Mouse (Mus musculus): Measurements from ENCODE around the gene Ush2a.

The Ush2a gene

DNA sequence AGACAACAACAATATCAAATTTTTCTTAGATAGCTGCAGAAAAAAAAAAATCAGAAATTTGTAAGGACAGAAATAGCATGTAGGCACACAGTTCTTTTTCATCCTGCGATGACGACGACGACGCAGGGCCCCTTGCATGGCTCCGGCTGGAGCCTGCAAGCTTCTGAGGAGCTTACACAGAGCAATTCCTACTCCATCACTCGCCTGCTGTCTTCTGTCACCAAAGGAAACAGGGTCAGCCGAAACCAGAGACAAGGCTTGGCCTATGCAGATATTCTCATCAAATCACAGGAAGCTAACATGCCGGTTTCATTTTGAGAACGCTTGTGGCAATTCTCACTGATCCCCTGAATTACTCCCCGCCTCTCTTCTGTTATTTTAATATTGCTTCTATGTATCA lies 604.7 kb downstream of the Ush2a start:
- ATAC-seq (ENCODE audit: low TSS enrichment) = no peak

DNA sequence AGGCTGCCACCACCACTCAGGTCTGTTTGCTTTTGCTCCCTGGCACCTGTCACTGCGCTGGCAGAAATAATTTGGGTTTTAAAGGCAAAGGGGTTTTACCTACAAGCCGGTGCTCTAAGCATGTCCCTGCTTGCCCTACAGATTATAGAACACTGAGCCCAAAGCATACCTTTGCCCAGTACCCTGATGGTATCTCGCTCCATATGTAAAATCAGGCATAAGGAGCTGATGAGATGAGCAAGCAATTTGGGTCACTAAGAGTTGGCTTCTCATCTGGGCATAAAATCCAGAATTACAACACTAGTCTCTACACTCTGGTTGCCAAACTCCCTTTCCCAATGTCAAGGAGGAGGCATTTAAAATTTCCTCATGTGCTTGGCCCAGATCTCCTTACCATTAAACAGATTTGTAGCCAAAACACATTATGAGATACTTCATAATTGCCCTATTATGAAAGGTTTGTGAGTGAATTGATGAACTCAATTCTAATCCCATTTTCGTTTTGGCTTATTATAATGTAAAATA lies 616.8 kb downstream of the Ush2a start:
- no peak for ATAC-seq (ENCODE audit: low TSS enrichment)

DNA sequence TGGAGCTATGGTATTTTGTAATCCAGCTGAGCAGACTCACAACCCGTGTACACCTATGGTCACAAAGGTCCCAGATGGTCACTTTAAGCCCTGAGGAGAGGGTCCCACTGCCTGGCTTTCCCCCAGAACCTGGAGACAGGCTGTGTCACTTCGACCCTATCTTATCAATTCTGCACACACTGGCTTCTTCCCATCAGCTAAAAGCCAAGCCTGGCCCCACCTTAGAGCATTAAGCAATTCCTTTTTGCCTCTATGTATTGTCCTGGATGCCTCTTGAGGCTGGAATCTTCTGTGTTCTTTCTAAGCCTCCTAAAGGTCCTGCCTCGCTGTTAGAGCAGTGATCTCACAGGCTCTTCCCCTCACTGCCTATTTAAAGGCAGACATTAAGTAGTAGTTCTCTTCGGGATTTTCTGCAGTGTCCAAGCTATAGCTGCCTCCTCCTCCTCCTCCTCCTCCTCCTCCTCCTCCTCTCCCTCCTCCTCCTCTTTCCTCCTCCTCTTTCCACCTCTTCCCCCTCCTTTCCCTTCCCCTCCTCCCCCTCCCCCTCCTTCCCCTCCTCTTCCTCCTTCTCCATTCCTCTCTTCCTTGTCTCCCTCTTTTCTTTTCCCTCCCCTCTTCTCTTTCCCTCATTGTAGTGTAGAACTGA lies 635.2 kb downstream of the Ush2a start:
- ATAC-seq (ENCODE audit: low TSS enrichment) = no peak

GRCm38 (mm10) chr1:188904091-188904490 lies 642.3 kb downstream of the Ush2a start:
- peak; percentile 84 for ATAC-seq (ENCODE audit: low TSS enrichment)

DNA sequence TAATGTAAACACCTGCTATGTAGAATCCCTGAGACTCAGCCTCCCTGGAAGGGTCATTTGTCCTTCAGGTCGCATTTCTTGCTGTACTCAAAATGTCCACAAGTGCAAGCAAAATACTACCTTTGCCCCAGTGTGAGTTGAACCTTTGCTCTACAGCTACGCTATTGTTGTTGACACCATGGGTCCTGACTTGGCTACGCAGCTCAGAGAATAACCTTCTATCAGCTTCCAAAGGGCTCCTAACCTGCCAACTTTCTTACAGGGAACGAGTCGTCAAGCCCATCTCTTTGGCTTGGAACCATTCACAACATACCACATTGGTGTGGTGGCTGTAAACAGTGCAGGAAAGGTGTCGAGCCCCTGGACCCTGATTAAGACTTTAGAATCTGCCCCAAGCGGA lies 644.4 kb downstream of the Ush2a start:
- no peak for ATAC-seq (ENCODE audit: low TSS enrichment)

DNA sequence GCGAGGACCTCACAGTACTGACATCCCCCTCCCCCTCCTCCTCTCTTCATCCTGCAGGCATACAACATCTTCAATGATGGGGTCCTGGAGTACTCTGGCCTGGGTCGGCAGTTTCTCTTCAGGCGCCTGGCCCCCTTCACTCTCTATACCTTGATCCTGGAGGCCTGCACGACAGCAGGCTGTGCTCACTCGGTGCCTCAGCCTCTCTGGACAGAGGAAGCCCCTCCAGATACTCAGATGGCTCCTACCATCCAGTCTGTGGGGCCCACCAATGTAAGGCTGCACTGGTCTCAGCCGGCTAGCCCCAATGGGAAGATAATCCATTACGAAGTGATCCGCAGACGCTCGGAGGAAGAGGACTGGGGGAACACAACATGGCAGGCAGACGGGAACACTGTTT lies 648.8 kb downstream of the Ush2a start:
- no peak for ATAC-seq (ENCODE audit: low TSS enrichment)

DNA sequence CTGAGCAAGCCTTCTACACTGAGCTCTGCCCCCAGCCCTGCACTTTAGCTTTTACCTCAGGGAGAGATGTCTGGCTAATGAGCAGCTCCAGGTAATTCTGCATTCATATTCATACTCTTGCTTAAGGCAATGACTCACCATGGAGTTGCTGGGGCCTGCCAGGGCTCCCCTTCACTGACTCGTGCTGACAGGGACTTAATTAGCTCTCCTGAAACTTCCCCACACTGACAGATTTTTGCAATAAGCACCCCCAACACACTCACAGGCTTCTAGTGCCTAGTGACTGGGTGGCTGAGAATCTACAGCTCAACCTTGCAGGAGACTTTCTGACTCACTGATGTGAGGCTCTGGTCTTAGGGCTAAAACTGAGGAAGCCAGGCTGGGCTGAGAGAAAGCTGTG lies 658.1 kb downstream of the Ush2a start:
- ATAC-seq (ENCODE audit: low TSS enrichment) = peak; percentile 38; the same call in 1 of the 2 replicates

GRCm38 (mm10) chr1:188937246-188937780 lies 675.5 kb downstream of the Ush2a start:
- ATAC-seq (ENCODE audit: low TSS enrichment) = no peak

GRCm38 (mm10) chr1:188945326-188945725 lies 683.5 kb downstream of the Ush2a start:
- no peak for ATAC-seq (ENCODE audit: low TSS enrichment)

- no peak for ATAC-seq (ENCODE audit: low TSS enrichment)
These were observed 685.0 kb downstream of the Ush2a start for GRCm38 (mm10) chr1:188946849-188947248.

DNA sequence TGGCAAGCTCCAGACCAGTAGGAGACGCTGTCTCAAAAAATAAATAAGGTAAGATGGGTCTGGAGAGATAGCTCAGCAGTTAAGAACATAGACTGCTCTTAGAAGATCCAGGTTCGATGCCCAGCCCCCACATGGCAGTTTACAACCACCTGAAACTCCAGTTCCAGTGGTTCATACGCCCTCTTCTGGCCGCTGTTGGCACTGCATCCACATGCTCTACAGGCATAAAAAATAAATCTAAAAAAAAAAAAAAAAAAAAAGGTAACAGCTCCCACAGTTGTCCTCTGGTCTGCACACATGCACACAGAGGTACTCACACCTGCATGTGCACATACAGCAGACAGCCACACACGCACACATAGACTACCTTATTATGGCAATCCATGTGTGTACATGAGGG lies 686.0 kb downstream of the Ush2a start:
- ATAC-seq (ENCODE audit: low TSS enrichment) = no peak

GRCm38 (mm10) chr1:188948276-188948675 lies 686.5 kb downstream of the Ush2a start:
- ATAC-seq (ENCODE audit: low TSS enrichment) = no peak

GRCm38 (mm10) chr1:188951091-188951490 lies 689.3 kb downstream of the Ush2a start:
- no peak for ATAC-seq (ENCODE audit: low TSS enrichment)

GRCm38 (mm10) chr1:188952501-188952900 lies 690.7 kb downstream of the Ush2a start:
- no peak for ATAC-seq (ENCODE audit: low TSS enrichment)

GRCm38 (mm10) chr1:188973078-188973477 lies 711.3 kb downstream of the Ush2a start:
- ATAC-seq (ENCODE audit: low TSS enrichment) = no peak

DNA sequence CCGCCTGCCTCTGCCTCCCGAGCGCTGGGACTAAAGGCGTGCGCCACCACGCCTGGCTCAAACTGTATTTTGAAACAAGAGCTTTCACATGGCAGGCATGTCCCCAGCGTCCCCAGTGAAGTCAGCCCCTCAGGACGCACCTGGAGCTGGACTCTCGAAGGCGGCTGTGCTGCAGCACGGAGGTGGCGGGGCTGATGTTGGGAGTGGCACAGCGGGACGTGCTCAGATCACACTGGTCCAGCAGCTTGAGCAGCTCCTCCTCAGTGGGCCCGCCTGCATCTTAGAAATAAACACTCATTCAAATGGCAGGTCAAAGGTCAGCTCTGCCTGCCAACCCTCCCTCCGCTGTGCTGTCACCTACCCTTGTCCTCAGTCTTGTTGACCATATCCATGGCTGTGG lies 712.1 kb downstream of the Ush2a start:
- no peak for ATAC-seq (ENCODE audit: low TSS enrichment)

DNA sequence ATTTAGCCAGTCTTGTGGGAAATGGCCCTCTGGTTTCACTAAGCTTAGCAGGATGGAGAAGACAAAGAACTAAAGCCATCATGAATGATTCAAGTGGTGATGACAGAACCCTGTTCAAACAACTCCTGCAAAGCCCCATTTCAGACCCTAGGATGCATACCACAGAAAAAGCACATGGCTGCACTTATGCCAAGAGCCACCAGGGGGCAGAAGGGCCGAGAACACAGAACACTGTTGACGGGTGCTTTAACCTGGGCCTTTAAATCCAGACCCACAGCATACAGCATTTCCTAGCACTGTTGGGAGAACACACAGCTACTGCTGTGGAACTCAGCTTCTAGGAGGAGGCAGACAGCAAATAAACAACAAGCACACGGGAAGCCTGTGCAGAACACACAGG lies 718.2 kb downstream of the Ush2a start:
- peak; percentile 87 for ATAC-seq (ENCODE audit: low TSS enrichment)

DNA sequence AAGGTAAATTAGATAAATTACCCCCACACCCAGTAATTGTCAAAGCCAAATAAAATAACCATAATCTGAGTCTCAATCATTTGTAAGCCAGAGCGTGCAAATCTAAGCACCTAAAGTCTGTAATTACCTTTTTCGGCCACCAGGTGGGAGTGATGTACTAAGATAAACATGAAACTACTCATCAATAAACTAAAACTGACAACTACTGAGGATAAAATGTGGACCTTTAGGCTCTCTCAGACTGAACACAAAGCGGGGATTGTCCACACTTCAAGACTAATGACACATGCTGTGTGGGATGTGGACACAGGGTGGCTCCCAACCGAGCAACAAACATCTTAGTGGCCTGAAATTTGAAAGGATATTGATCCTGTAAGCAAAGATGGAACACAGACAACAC lies 731.4 kb downstream of the Ush2a start:
- peak; percentile 40 for ATAC-seq (ENCODE audit: low TSS enrichment)

- no peak for ATAC-seq (ENCODE audit: low TSS enrichment)
These were observed 736.1 kb downstream of the Ush2a start for GRCm38 (mm10) chr1:188997921-188998320.

GRCm38 (mm10) chr1:188999981-189000380 lies 738.2 kb downstream of the Ush2a start:
- ATAC-seq (ENCODE audit: low TSS enrichment) = no peak

DNA sequence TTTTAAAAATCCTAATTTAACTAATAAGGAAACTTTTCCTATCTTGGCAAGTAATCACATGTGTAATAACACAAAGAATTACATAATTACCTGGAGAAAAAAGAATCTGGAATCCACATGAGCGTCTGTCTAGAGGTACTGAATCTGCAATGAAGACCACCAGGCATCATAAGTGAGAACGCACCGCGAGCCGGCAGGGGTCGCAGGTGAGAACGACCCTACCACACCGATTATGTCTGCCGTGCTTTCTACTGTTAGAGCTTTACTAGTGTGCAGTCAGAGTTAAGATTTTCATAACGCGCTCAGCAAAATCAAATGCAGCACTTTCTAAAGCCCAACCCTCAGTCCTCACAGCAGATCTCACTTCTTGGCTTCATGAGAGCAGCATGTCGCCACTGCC lies 740.0 kb downstream of the Ush2a start:
- no peak for ATAC-seq (ENCODE audit: low TSS enrichment)

DNA sequence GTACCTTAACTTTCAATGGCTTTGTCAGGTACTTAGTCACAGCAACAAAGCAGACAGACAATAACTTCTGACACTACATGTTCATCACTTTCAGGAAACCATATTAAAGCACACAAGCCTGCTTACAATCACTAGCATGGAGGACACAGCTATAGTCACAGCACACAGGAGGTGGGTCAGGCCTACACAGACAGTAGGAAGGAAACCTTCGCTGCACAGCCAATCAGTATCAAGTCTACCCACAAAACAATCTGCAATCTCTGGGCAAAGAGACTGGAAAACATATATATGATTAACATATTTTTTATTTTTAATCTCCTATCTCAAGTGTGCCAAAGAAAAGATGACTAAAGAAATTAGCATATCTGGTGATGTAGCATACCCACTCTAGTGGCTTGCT lies 743.0 kb downstream of the Ush2a start:
- peak; percentile 56 for ATAC-seq (ENCODE audit: low TSS enrichment)

GRCm38 (mm10) chr1:189006267-189006666 lies 744.4 kb downstream of the Ush2a start:
- no peak for ATAC-seq (ENCODE audit: low TSS enrichment)

GRCm38 (mm10) chr1:189006826-189007225 lies 745.0 kb downstream of the Ush2a start:
- ATAC-seq (ENCODE audit: low TSS enrichment) = peak; percentile 5; the same call in 1 of the 2 replicates
